Mouse (Mus musculus) embryonic fibroblast, embryonic 13.5 days (primary cell): Measurements from ENCODE around the gene Cryl1. TPM values are rescaled to one million over a fixed set of nuclear protein-coding genes. Genes with fewer than 3 reads are reported as not detected.
A peak's percentile ranks its signal among the peaks of the same experiment; 100 is the strongest.

Experiments used
- H3K27ac ChIP-seq: 2 replicates; pipeline ENCODE4 v1.5.1; 2012; ENCODE audit warnings: low read length, control low read depth, inconsistent platforms; ENCODE audit not compliant: insufficient read depth
- H3K4me1 ChIP-seq: 2 replicates; pipeline ENCODE4 v1.6.1; 2011; ENCODE audit warnings: low read length; ENCODE audit not compliant: control insufficient read depth, insufficient read depth
- H3K4me3 ChIP-seq: 2 replicates; pipeline ENCODE4 v1.5.1; 2011; ENCODE audit warnings: mild to moderate bottlenecking, control low read depth, low read length; ENCODE audit not compliant: insufficient read depth
- CTCF ChIP-seq: IDR thresholded peaks from 2 replicates; pipeline ENCODE4 v1.5.1; 2011; ENCODE audit warnings: mild to moderate bottlenecking, control low read depth, low read length, moderate library complexity, borderline replicate concordance; ENCODE audit not compliant: insufficient read depth
- POLR2A ChIP-seq: IDR thresholded peaks from 2 replicates; pipeline ENCODE4 v1.6.1; 2011; ENCODE audit warnings: low read depth, mild to moderate bottlenecking, control low read depth, low read length, moderate library complexity
- polyA plus RNA-seq: library from polyadenylated mRNA; stranded (reverse); fragments of >200 nt; gene quantifications from 2 replicates; pipeline ENCODE4 v1.2.4, GENCODE M21; 2011; ENCODE audit warnings: low read depth; ENCODE audit not compliant: missing spikeins, insufficient read length

The Cryl1 gene
- polyA plus RNA-seq = 12.9 and 13.6 TPM in 2 replicates

GRCm38 (mm10) chr14:57398065-57398757, at the start of gene Cryl1:
Cryl1 (minus strand) TSS chr14:57398529.
- TF ChIP-seq CTCF (no peak), POLR2A (peak; percentile 87)
- Histone ChIP-seq H3K4me3 (peak within 1 kb of the TSS; percentile 59), H3K27ac (no peak within 1 kb of the TSS), H3K4me1 (0 out of 2 replicates have a peak, but pooled peaks cover 4% of the 10 kb centered on the region)

- Histone ChIP-seq H3K4me1 (no peaks in the 10 kb centered on the region), H3K27ac (no peak overlapping the region), H3K4me3 (no peak overlapping the region)
- no peak for TF ChIP-seq CTCF
- no peak for TF ChIP-seq POLR2A
These were observed 32.1 kb upstream of the Cryl1 start for GRCm38 (mm10) chr14:57430451-57430850.

GRCm38 (mm10) chr14:57424212-57424561, 25.9 kb upstream of the Cryl1 start:
- no peak for TF ChIP-seq POLR2A
- TF ChIP-seq CTCF = no peak
- peak overlapping the region; percentile 67 for H3K4me3 ChIP-seq
- no peaks in the 10 kb centered on the region for H3K4me1 ChIP-seq
- no peak overlapping the region for H3K27ac ChIP-seq

- no peaks in the 10 kb centered on the region for H3K4me1 ChIP-seq
- no peak within 1 kb of the TSS for H3K27ac ChIP-seq
- peak within 1 kb of the TSS; percentile 78 for H3K4me3 ChIP-seq
- TF ChIP-seq CTCF (no peak), POLR2A (peak; percentile 70)
These were observed 25.3 kb upstream of the Cryl1 start, which contains the start of gene Ift88 for GRCm38 (mm10) chr14:57423432-57424211. Ift88 (plus strand) TSS chr14:57424062.

- no peak for TF ChIP-seq CTCF
- TF ChIP-seq POLR2A = no peak
- no peak overlapping the region for H3K27ac ChIP-seq
- H3K4me1 ChIP-seq = no peaks in the 10 kb centered on the region
- no peak overlapping the region for H3K4me3 ChIP-seq
These were observed 18.9 kb upstream of the Cryl1 start for GRCm38 (mm10) chr14:57417187-57417586.

- Histone ChIP-seq H3K27ac (no peak overlapping the region), H3K4me1 (no peaks in the 10 kb centered on the region)
These were observed 13.8 kb upstream of the Cryl1 start for GRCm38 (mm10) chr14:57412166-57412565.

GRCm38 (mm10) chr14:57409106-57409505, 10.8 kb upstream of the Cryl1 start:
- no peak for TF ChIP-seq CTCF
- no peak for TF ChIP-seq POLR2A
- H3K4me3 ChIP-seq = no peak overlapping the region
- no peak overlapping the region for H3K27ac ChIP-seq
- H3K4me1 ChIP-seq = no peaks in the 10 kb centered on the region

More at GRCm38 (mm10) chr14:57412166-57412565, 13.8 kb upstream of the Cryl1 start:
- TF ChIP-seq CTCF (no peak), POLR2A (no peak)
- H3K4me3 ChIP-seq = no peak overlapping the region

GRCm38 (mm10) chr14:57408100-57408499, 9.8 kb upstream of the Cryl1 start:
- H3K27ac ChIP-seq = no peak overlapping the region
- H3K4me1 ChIP-seq = no peaks in the 10 kb centered on the region
- no peak overlapping the region for H3K4me3 ChIP-seq
- TF ChIP-seq POLR2A (no peak), CTCF (no peak)

GRCm38 (mm10) chr14:57407039-57407987, 9.0 kb upstream of the Cryl1 start:
- no peak overlapping the region for H3K4me3 ChIP-seq
- H3K4me1 ChIP-seq = no peaks in the 10 kb centered on the region
- TF ChIP-seq CTCF (no peak), POLR2A (no peak)
- no peak overlapping the region for H3K27ac ChIP-seq
